ENCODE assay signal across 15 mouse cellular contexts in the genomic region with DNA sequence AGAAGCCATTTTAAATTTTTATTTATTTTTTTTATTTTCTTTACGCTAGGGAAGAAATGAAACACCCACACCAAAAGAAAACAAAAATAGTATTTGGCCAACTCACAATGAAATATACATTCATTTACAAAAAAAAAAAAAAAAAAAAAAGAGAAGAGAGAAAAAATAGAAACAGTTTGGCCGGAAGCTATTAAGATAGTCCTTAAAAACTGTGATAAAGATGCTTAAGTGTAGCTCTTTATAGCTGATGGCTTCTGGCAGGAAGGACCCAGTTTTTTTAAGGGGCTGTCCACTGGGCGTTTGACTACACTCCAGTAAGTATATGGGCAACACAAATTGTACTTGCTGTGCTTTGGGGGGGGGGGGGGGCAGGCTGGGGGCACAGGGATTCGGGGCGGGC. TPM values are rescaled to one million over a fixed set of nuclear protein-coding genes. Genes with fewer than 3 reads are reported as not detected.
DNase-seq lines count a peak whose midpoint lies in the region; ATAC-seq and TF ChIP-seq lines count a peak whose summit lies in the region.
"Had no signal": no experiment of that assay in that cellular context is flagged by ENCODE, and none has a peak within 500 bp of the region (broad histone marks: within the 10 kb centered on the region; RNA-seq: fewer than 3 reads in every experiment).

No protein-coding gene starts in this region.

- ATAC-seq in forebrain, embryonic 15.5 days (replicated peaks) = peak; percentile 44; the same call in 1 of the 2 replicates
- no peak for ATAC-seq in heart, embryonic 13.5 days (ENCODE audit: extremely low read depth, insufficient number of reproducible peaks, low FRiP score, low TSS enrichment)
- ATAC-seq in hindbrain, embryonic 15.5 days (ENCODE audit: low FRiP score, low read depth) = no peak
- no peak for ATAC-seq in hindbrain, embryonic 16.5 days

- DNase-seq in forebrain, embryonic 10.5 days (ENCODE audit: extremely low spot score, low spot score) = no peak
- no peak for DNase-seq in heart, adult 9 months (ENCODE audit: low spot score in 2 of 2)
- DNase-seq in MEL (ENCODE audit: low read depth, low spot score) = peak; percentile 18
- DNase-seq: embryo, embryonic 11 days had no signal

- TF ChIP-seq EP300 in MEL (IDR thresholded peaks at IDR 0.05; ENCODE audit: low read depth in 1 of 2, low read length in 2 of 2) = peak; percentile 18 to 42; a peak in 1 of 4 replicates

- no peak for TF ChIP-seq RAD21 in MEL (IDR thresholded peaks at IDR 0.05; ENCODE audit: low read depth, low read length)

- TF ChIP-seq CTCF in MEL (IDR thresholded peaks at IDR 0.05 in 2 of 3, conservative IDR thresholded peaks at IDR 0.05 in 1 of 3; ENCODE audit: control insufficient read depth in 1 of 3, insufficient read depth in 1 of 3, low read depth in 2 of 3, low read length in 3 of 3, poor library complexity in 1 of 3, severe bottlenecking in 1 of 3) = no peak

- H3K4me2 ChIP-seq in forebrain, embryonic 15.5 days (replicated peaks) = no peak overlapping the region; the same call in 1 of the 2 replicates
- peak overlapping the region; percentile 51 for H3K4me2 ChIP-seq in heart, embryonic 13.5 days
- peak overlapping the region; percentile 26; the same call in 1 of the 2 replicates for H3K4me2 ChIP-seq in hindbrain, embryonic 15.5 days
- no peak overlapping the region for H3K4me2 ChIP-seq in hindbrain, embryonic 16.5 days (ENCODE audit: low read length)
- H3K4me2 ChIP-seq: embryonic facial prominence, embryonic 13.5 days; limb, embryonic 15.5 days; lung, embryonic 14.5 days had no signal

- WGBS in forebrain, embryonic 15.5 days = 50% methylated on average over 5 of the region's 5 CpGs
- WGBS in forebrain, embryonic 10.5 days = 66% methylated on average over 5 of the region's 5 CpGs
- WGBS in heart, embryonic 13.5 days = 36% methylated on average over 5 of the region's 5 CpGs
- 64% methylated on average over 5 of the region's 5 CpGs for WGBS in hindbrain, embryonic 15.5 days
- WGBS in hindbrain, embryonic 16.5 days = 68% methylated on average over 5 of the region's 5 CpGs

- no peaks in the 10 kb centered on the region for H3K79me2 ChIP-seq in MEL (ENCODE audit: control insufficient read depth, insufficient read depth, low read length, poor library complexity)

- no peak overlapping the region for H3K4me3 ChIP-seq in forebrain, embryonic 15.5 days
- no peak overlapping the region for H3K4me3 ChIP-seq in forebrain, embryonic 10.5 days
- H3K4me3 ChIP-seq in heart, embryonic 13.5 days = no peak overlapping the region
- no peak overlapping the region for H3K4me3 ChIP-seq in hindbrain, embryonic 15.5 days
- H3K4me3 ChIP-seq in hindbrain, embryonic 16.5 days (ENCODE audit: low read length) = no peak overlapping the region
- H3K4me3 ChIP-seq in MEL (ENCODE audit: control insufficient read depth in 1 of 2, insufficient read depth in 1 of 2, low read depth in 2 of 2, low read length in 2 of 2) = no peak overlapping the region
- H3K4me3 ChIP-seq: embryonic facial prominence, embryonic 13.5 days; erythroblast, embryonic 14.5 days; forebrain, embryonic 13.5 days; limb, embryonic 15.5 days; myocyte had no signal

- no peaks in the 10 kb centered on the region for H3K27me3 ChIP-seq in forebrain, embryonic 15.5 days
- H3K27me3 ChIP-seq in forebrain, embryonic 10.5 days (ENCODE audit: poor library complexity, severe bottlenecking) = no peaks in the 10 kb centered on the region
- no peaks in the 10 kb centered on the region for H3K27me3 ChIP-seq in heart, embryonic 13.5 days (replicated peaks)
- no peaks in the 10 kb centered on the region for H3K27me3 ChIP-seq in hindbrain, embryonic 15.5 days
- H3K27me3 ChIP-seq in hindbrain, embryonic 16.5 days (replicated peaks; ENCODE audit: control insufficient read depth, insufficient read depth, low read length) = no peaks in the 10 kb centered on the region
- no peaks in the 10 kb centered on the region for H3K27me3 ChIP-seq in MEL (ENCODE audit: control insufficient read depth in 1 of 2, insufficient read depth in 2 of 2, low read length in 2 of 2)
- H3K27me3 ChIP-seq: embryonic facial prominence, embryonic 13.5 days; forebrain, embryonic 13.5 days; limb, embryonic 15.5 days had no signal

- H3K4me1 ChIP-seq in forebrain, embryonic 15.5 days = peaks cover 13% of the 10 kb centered on the region
- H3K4me1 ChIP-seq in forebrain, embryonic 10.5 days = peaks cover 9% of the 10 kb centered on the region
- peaks cover 35% of the 10 kb centered on the region for H3K4me1 ChIP-seq in heart, embryonic 13.5 days
- H3K4me1 ChIP-seq in hindbrain, embryonic 15.5 days (replicated peaks) = peaks cover 9% of the 10 kb centered on the region
- peaks cover 2% of the 10 kb centered on the region; the same call in 1 of the 2 replicates for H3K4me1 ChIP-seq in hindbrain, embryonic 16.5 days (ENCODE audit: control insufficient read depth, insufficient read depth, low read depth, low read length)
- H3K4me1 ChIP-seq in MEL (ENCODE audit: control insufficient read depth in 1 of 2, insufficient read depth in 2 of 2, low read length in 2 of 2) = peaks cover 0 to 16% of the 10 kb centered on the region in 2 experiments; a peak in 2 of 4 replicates

- H3K36me3 ChIP-seq in forebrain, embryonic 15.5 days = no peaks in the 10 kb centered on the region
- no peaks in the 10 kb centered on the region for H3K36me3 ChIP-seq in forebrain, embryonic 10.5 days (replicated peaks)
- no peaks in the 10 kb centered on the region for H3K36me3 ChIP-seq in heart, embryonic 13.5 days
- no peaks in the 10 kb centered on the region for H3K36me3 ChIP-seq in hindbrain, embryonic 15.5 days
- H3K36me3 ChIP-seq in hindbrain, embryonic 16.5 days (ENCODE audit: control insufficient read depth, insufficient read depth, low read length) = no peaks in the 10 kb centered on the region
- peaks cover 0 to 4% of the 10 kb centered on the region in 2 experiments; a peak in 1 of 4 replicates for H3K36me3 ChIP-seq in MEL (ENCODE audit: control insufficient read depth in 1 of 2, insufficient read depth in 2 of 2, low read length in 2 of 2)
- H3K36me3 ChIP-seq: limb, embryonic 15.5 days had no signal

- H3K9ac ChIP-seq in forebrain, embryonic 15.5 days (replicated peaks) = no peak overlapping the region
- no peak overlapping the region for H3K9ac ChIP-seq in heart, embryonic 13.5 days
- H3K9ac ChIP-seq in hindbrain, embryonic 15.5 days = no peak overlapping the region
- H3K9ac ChIP-seq in hindbrain, embryonic 16.5 days (ENCODE audit: low read depth, low read length) = no peak overlapping the region
- no peak overlapping the region for H3K9ac ChIP-seq in MEL (ENCODE audit: control insufficient read depth, low read depth, low read length, poor library complexity, severe bottlenecking)
- H3K9ac ChIP-seq: limb, embryonic 15.5 days; liver, embryonic 14.5 days; lung, embryonic 14.5 days had no signal

- no peaks in the 10 kb centered on the region for H3K9me3 ChIP-seq in forebrain, embryonic 15.5 days
- H3K9me3 ChIP-seq in forebrain, embryonic 10.5 days = no peaks in the 10 kb centered on the region
- no peaks in the 10 kb centered on the region for H3K9me3 ChIP-seq in heart, embryonic 13.5 days
- no peaks in the 10 kb centered on the region for H3K9me3 ChIP-seq in hindbrain, embryonic 15.5 days
- H3K9me3 ChIP-seq in hindbrain, embryonic 16.5 days (ENCODE audit: control insufficient read depth, low read length) = no peaks in the 10 kb centered on the region
- H3K9me3 ChIP-seq in MEL (replicated peaks; ENCODE audit: insufficient read depth, low read length) = no peaks in the 10 kb centered on the region
- H3K9me3 ChIP-seq: embryonic facial prominence, embryonic 13.5 days; forebrain, embryonic 13.5 days; limb, embryonic 15.5 days had no signal

- TF ChIP-seq POLR2A in MEL (IDR thresholded peaks at IDR 0.05; ENCODE audit: control insufficient read depth in 1 of 2, insufficient read depth in 1 of 2, low read depth in 1 of 2, low read length in 2 of 2, poor library complexity in 1 of 2) = no peak

- no peak overlapping the region for H3K27ac ChIP-seq in forebrain, embryonic 15.5 days (replicated peaks)
- no peak overlapping the region for H3K27ac ChIP-seq in forebrain, embryonic 10.5 days
- peak overlapping the region; percentile 59; the same call in 1 of the 2 replicates for H3K27ac ChIP-seq in heart, embryonic 13.5 days (replicated peaks)
- no peak overlapping the region for H3K27ac ChIP-seq in hindbrain, embryonic 15.5 days (replicated peaks)
- H3K27ac ChIP-seq in hindbrain, embryonic 16.5 days (ENCODE audit: low read depth, low read length) = no peak overlapping the region
- H3K27ac ChIP-seq in MEL (ENCODE audit: control insufficient read depth, low read depth, low read length) = no peak overlapping the region
- H3K27ac ChIP-seq: forebrain, embryonic 13.5 days; limb, embryonic 15.5 days; liver, embryonic 14.5 days had no signal

TF ChIP-seq in MEL, 35 proteins besides CTCF, POLR2A, EP300 and RAD21 (continues in another document):
- no peak for TF ChIP-seq MYB (IDR thresholded peaks at IDR 0.05; ENCODE audit: low read depth, low read length)
- TF ChIP-seq SIN3A (IDR thresholded peaks at IDR 0.05; ENCODE audit: low read length) = no peak
- no peak for TF ChIP-seq BHLHE40 (IDR thresholded peaks at IDR 0.05; ENCODE audit: borderline replicate concordance, low read depth, low read length)
- no peak for TF ChIP-seq UBTF (IDR thresholded peaks at IDR 0.05; ENCODE audit: borderline replicate concordance, insufficient read depth, low read depth, low read length)
- no peak for TF ChIP-seq POLR2AphosphoS5 (IDR thresholded peaks at IDR 0.05; ENCODE audit: borderline replicate concordance, low read depth, low read length)
- TF ChIP-seq NELFE (IDR thresholded peaks at IDR 0.05; ENCODE audit: low read depth, low read length) = no peak
- TF ChIP-seq ZKSCAN1 (IDR thresholded peaks at IDR 0.05; ENCODE audit: low read depth, low read length) = no peak
- TF ChIP-seq ZNF384 (IDR thresholded peaks at IDR 0.05; ENCODE audit: low read depth, low read length) = peak; percentile 94
- TF ChIP-seq CHD2 (IDR thresholded peaks at IDR 0.05; ENCODE audit: low read length) = no peak
- no peak for TF ChIP-seq RCOR1 (IDR thresholded peaks at IDR 0.05; ENCODE audit: low read depth, low read length)
- TF ChIP-seq MEF2A (IDR thresholded peaks at IDR 0.05; ENCODE audit: extremely low read depth, insufficient replicate concordance, low read depth, low read length, poor library complexity, severe bottlenecking) = peak; percentile 38; the same call in 1 of the 2 replicates

RNA-seq across cellular contexts. Expression of a gene that starts 29.9 kb away (rescaled TPM):
- 10.6 and 13.3 TPM in 2 replicates for polyA plus RNA-seq in forebrain, embryonic 15.5 days (2015; fragmentation: Nextera tagmentation; extraction: Ambion mirVana)
- polyA plus RNA-seq in forebrain, embryonic 10.5 days (2016; fragmentation: Nextera tagmentation; extraction: Ambion mirVana) = 10.6 and 14.3 TPM in 2 replicates
- 37.6 and 49.0 TPM in 2 replicates for polyA plus RNA-seq in heart, embryonic 13.5 days (2015; fragmentation: Nextera tagmentation; extraction: Ambion mirVana)
- 21.3 and 22.7 TPM in 2 replicates for polyA plus RNA-seq in hindbrain, embryonic 15.5 days (2015; fragmentation: Nextera tagmentation; extraction: Ambion mirVana)
- 4.9 and 7.8 TPM in 2 replicates for polyA plus RNA-seq in hindbrain, embryonic 16.5 days (2015; fragmentation: Nextera tagmentation; extraction: Ambion mirVana)
- 0.16 and 0.27 TPM in 2 replicates for total RNA-seq in MEL (2012; rRNA removed)
- under 1 TPM in 1 of 2 experiments, not detected in 1; 0.58 TPM for polyA plus RNA-seq in MEL (2012; ENCODE audit: insufficient read depth in 1 of 2, insufficient read length in 2 of 2, low read depth in 1 of 2, low replicate concordance in 2 of 2, missing spikeins in 1 of 2)

Comparison
In these comparisons a context has a peak if more than half of its experiments do, and no peak if none do; other contexts are left out.
1. H3K4me2 ChIP-seq: peak in heart, embryonic 13.5 days (single experiment) and hindbrain, embryonic 15.5 days (single experiment); none in forebrain, embryonic 15.5 days (single experiment) and hindbrain, embryonic 16.5 days (single experiment).